Mouse (Mus musculus) G1E (cell line): Measurements from ENCODE around the gene Twnk.

Source experiments
- CTCF ChIP-seq: IDR thresholded peaks from 2 replicates; pipeline ENCODE4 v1.5.1; 2012; ENCODE audit warnings: low read depth, low read length, inconsistent platforms, mixed read lengths
- GATA2 ChIP-seq: IDR thresholded peaks from 2 replicates; pipeline ENCODE4 v1.6.1; 2012; ENCODE audit warnings: low read depth, low read length, inconsistent platforms, borderline replicate concordance

GRCm38 (mm10) chr19:44982477-44983115 lies 22.9 kb upstream of the Twnk start:
- TF ChIP-seq CTCF, result no peak
- TF ChIP-seq GATA2, result no peak
